Mouse (Mus musculus): ENCODE measurements at regions not wholly inside any gene's neighbourhood (a gene's known extent, or its start where the extent isn't known, plus 50 kb on each side); places are given as distances from the start of the nearest gene placed in this dataset.

DNA sequence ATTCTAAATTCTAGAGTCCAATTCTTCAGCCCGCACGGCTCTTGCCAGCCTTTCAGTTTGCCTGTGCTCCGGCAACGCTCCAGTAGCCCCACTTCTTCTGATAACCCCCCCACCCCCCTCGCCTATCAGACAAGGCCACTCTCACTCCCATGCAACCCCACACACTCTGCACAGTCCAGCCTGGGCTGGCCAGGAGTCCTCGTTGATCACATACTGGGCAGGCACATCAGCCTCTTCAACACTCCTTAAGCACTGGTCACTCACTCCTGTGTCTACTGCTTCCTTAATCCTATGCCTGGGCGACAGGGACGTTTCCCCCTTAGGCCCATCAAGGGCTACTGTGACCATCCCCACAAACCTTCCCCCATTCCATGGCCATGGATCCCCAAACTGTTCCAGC, 95.4 kb upstream of the Tom1l1 start:
- DNase-seq = no peak

- no peak for DNase-seq
Observed at GRCm38 (mm10) chr11:90782975-90783374, 94.8 kb upstream of the Tom1l1 start.

- DNase-seq = no peak
Observed at GRCm38 (mm10) chr11:90775752-90776151, 87.6 kb upstream of the Tom1l1 start.

GRCm38 (mm10) chr11:90755981-90756380, 67.8 kb upstream of the Tom1l1 start:
- no peak for DNase-seq

DNA sequence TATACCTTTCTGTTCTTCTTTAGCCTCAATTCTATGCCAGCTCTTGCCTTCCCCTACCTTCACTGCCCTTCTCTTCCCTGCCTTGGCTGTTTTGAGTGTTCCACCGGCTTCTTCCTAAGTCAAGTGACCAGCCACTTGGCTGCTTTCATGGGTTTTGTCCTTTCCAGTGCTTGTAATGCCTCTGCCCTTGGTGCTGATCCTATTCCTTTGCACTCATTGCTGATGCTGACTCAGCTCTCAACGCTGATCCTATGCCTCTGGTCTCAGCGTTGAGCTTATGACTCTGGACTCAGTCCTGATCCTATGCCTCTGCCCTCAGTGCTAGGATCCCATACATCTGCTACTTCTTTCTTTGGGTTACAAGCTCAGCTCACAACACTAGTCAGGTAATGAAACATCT, 60.3 kb upstream of the Tom1l1 start:
- DNase-seq = no peak

GRCm38 (mm10) chr11:90741952-90742617, 53.9 kb upstream of the Tom1l1 start:
- DNase-seq = no peak

- no peak for DNase-seq
Observed at GRCm38 (mm10) chr11:90739501-90739900, 51.3 kb upstream of the Tom1l1 start.

DNA sequence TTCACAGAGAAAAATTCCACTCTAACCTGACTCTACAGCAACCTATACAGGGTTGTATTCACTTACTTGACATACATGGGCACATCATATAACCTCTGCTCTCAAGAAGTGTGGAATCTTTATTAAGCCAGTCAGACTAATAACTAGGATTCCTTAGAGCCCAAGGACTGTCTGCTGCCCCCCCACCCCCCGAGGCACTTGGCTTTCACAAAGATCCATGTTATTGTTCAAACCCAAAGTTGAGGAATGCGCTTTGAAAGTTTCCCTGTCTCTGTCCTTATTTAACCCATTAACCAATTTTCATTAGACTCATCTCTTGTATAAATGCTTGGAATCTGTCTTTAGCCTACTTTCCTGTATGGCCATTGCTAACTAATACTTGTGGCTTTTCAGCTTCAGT, 50.6 kb upstream of the Tom1l1 start:
- DNase-seq = no peak

Data from cerebellum, adult 8-10 months (tissue).